Mouse (Mus musculus) stomach, embryonic 15.5 days (tissue): Measurements from ENCODE around the gene Sugt1. TPM values are rescaled to one million over a fixed set of nuclear protein-coding genes. Genes with fewer than 3 reads are reported as not detected.

Experiments
- ATAC-seq: fragments of 200-750 bp; cut with Nextera tagmentation; 2 replicates; pipeline ENCODE4 v1.8.0; 2017; ENCODE audit warnings: low read depth, moderate number of reproducible peaks, moderate TSS enrichment; ENCODE audit not compliant: insufficient read depth, low FRiP score
- H3K27ac ChIP-seq: fragments of 300-500 bp; sonication (generic); 2 replicates; pipeline ENCODE4 v1.5.1; 2015; ENCODE audit warnings: mild to moderate bottlenecking, inconsistent platforms
- H3K27me3 ChIP-seq: fragments of 300-500 bp; sonication (generic); replicated peaks from 2 replicates; pipeline ENCODE4 v1.6.1; 2015; ENCODE audit warnings: inconsistent platforms
- H3K36me3 ChIP-seq: fragments of 300-500 bp; sonication (generic); 2 replicates; pipeline ENCODE4 v1.6.1; 2015; ENCODE audit warnings: inconsistent platforms
- H3K4me1 ChIP-seq: fragments of 300-500 bp; sonication (generic); 2 replicates; pipeline ENCODE4 v1.6.1; 2015; ENCODE audit warnings: inconsistent platforms
- H3K4me2 ChIP-seq: fragments of 300-500 bp; sonication (generic); 2 replicates; pipeline ENCODE4 v1.6.1; 2015; ENCODE audit warnings: mild to moderate bottlenecking, inconsistent platforms
- H3K4me3 ChIP-seq: fragments of 300-500 bp; sonication (generic); replicated peaks from 2 replicates; pipeline ENCODE4 v1.5.1; 2015; ENCODE audit warnings: inconsistent platforms
- H3K9ac ChIP-seq: fragments of 300-500 bp; sonication (generic); 2 replicates; pipeline ENCODE4 v1.6.1; 2015; ENCODE audit warnings: inconsistent platforms
- H3K9me3 ChIP-seq: fragments of 300-500 bp; sonication (generic); 2 replicates; pipeline ENCODE4 v1.6.1; 2016; ENCODE audit warnings: inconsistent platforms
- WGBS: fragments of 180-500 bp; shearing (Covaris S2); methylation state at CpG from one replicate; pipeline ENCODE4 v1.1.7; 2015; 5-methylcytosine and 5-hydroxymethylcytosine counted together
- polyA plus RNA-seq: library from polyadenylated mRNA; unstranded; fragments of >200 nt; fragmentation: Nextera tagmentation; extraction: Ambion mirVana; gene quantifications from 2 replicates; pipeline ENCODE4 v1.2.1, GENCODE M21; 2015

The Sugt1 gene
- polyA plus RNA-seq, 1 experiment from 2014 or later, result 105 TPM

GRCm38 (mm10) chr14:79583526-79584245, 3.8 kb upstream of the Sugt1 start:
- H3K4me3 ChIP-seq, result no peak overlapping the region
- no peak overlapping the region for H3K9ac ChIP-seq
- peaks cover 12% of the 10 kb centered on the region; the same call in 1 of the 2 replicates for H3K36me3 ChIP-seq
- no peak overlapping the region for H3K27ac ChIP-seq
- peaks cover 5% of the 10 kb centered on the region for H3K4me1 ChIP-seq
- 84% methylated on average over 5 of the region's 5 CpGs for WGBS
- ATAC-seq, result no peak
- no peaks in the 10 kb centered on the region for H3K9me3 ChIP-seq
- H3K27me3 ChIP-seq, result no peaks in the 10 kb centered on the region
- H3K4me2 ChIP-seq, result no peak overlapping the region

GRCm38 (mm10) chr14:79586499-79587138, 872 bp upstream of the Sugt1 start:
- H3K36me3 ChIP-seq, result peaks cover 3% of the 10 kb centered on the region; the same call in 1 of the 2 replicates
- peak overlapping the region; percentile 97 for H3K27ac ChIP-seq
- peak; percentile 7 for ATAC-seq
- WGBS, result 30% methylated on average over 16 of the region's 16 CpGs
- peak overlapping the region; percentile 57 for H3K4me2 ChIP-seq
- H3K4me3 ChIP-seq, result peak overlapping the region; percentile 73
- H3K9ac ChIP-seq, result no peak overlapping the region; the same call in 1 of the 2 replicates
- H3K4me1 ChIP-seq, result peaks cover 6% of the 10 kb centered on the region
- H3K27me3 ChIP-seq, result no peaks in the 10 kb centered on the region
- H3K9me3 ChIP-seq, result no peaks in the 10 kb centered on the region

- peak overlapping the region; percentile 97 for H3K27ac ChIP-seq
- H3K27me3 ChIP-seq, result no peaks in the 10 kb centered on the region
- WGBS, result under 1% methylated on average over 9 of the region's 9 CpGs
- H3K9me3 ChIP-seq, result no peaks in the 10 kb centered on the region
- ATAC-seq, result peak; percentile 11
- H3K9ac ChIP-seq, result peak overlapping the region; percentile 69
- H3K4me1 ChIP-seq, result peaks cover 6% of the 10 kb centered on the region
- peak overlapping the region; percentile 72 for H3K4me2 ChIP-seq
- peak overlapping the region; percentile 73 for H3K4me3 ChIP-seq
- peaks cover 3% of the 10 kb centered on the region; the same call in 1 of the 2 replicates for H3K36me3 ChIP-seq
Measured at GRCm38 (mm10) chr14:79587852-79588229, 350 bp downstream of the Sugt1 start.

GRCm38 (mm10) chr14:79588534-79588951, 1.1 kb downstream of the Sugt1 start:
- H3K27ac ChIP-seq, result no peak overlapping the region
- no peak for ATAC-seq
- H3K36me3 ChIP-seq, result peaks cover 3% of the 10 kb centered on the region; the same call in 1 of the 2 replicates
- H3K27me3 ChIP-seq, result no peaks in the 10 kb centered on the region
- no peak overlapping the region for H3K9ac ChIP-seq
- peak overlapping the region; percentile 73 for H3K4me3 ChIP-seq
- WGBS, result 80% methylated on average over 9 of the region's 9 CpGs
- peaks cover 6% of the 10 kb centered on the region for H3K4me1 ChIP-seq
- no peaks in the 10 kb centered on the region for H3K9me3 ChIP-seq
- peak overlapping the region; percentile 72 for H3K4me2 ChIP-seq

- Histone ChIP-seq H3K36me3 (peaks cover 3% of the 10 kb centered on the region; the same call in 1 of the 2 replicates), H3K27ac (no peak overlapping the region), H3K4me1 (peaks cover 6% of the 10 kb centered on the region), H3K9me3 (no peaks in the 10 kb centered on the region), H3K4me2 (0 out of 2 replicates have a peak overlapping the region, but pooled peaks have one; percentile 72), H3K4me3 (no peak overlapping the region), H3K9ac (no peak overlapping the region), H3K27me3 (no peaks in the 10 kb centered on the region)
- WGBS, result 90% methylated on average over 6 of the region's 6 CpGs
- no peak for ATAC-seq
Measured at GRCm38 (mm10) chr14:79589401-79589800, 1.9 kb downstream of the Sugt1 start.

GRCm38 (mm10) chr14:79590916-79591315, 3.4 kb downstream of the Sugt1 start:
- no peak overlapping the region for H3K9ac ChIP-seq

GRCm38 (mm10) chr14:79591611-79592010, 4.1 kb downstream of the Sugt1 start:
- H3K4me1 ChIP-seq, result peaks cover 6% of the 10 kb centered on the region
- H3K9me3 ChIP-seq, result no peaks in the 10 kb centered on the region
- H3K4me3 ChIP-seq, result no peak overlapping the region
- no peak overlapping the region for H3K27ac ChIP-seq
- no peak overlapping the region for H3K4me2 ChIP-seq
- 88% methylated on average over 2 of the region's 2 CpGs for WGBS
- no peak for ATAC-seq
- H3K9ac ChIP-seq, result no peak overlapping the region
- no peaks in the 10 kb centered on the region for H3K27me3 ChIP-seq
- peaks cover 3% of the 10 kb centered on the region; the same call in 1 of the 2 replicates for H3K36me3 ChIP-seq

More at GRCm38 (mm10) chr14:79590916-79591315, 3.4 kb downstream of the Sugt1 start:
- Histone ChIP-seq H3K4me3 (no peak overlapping the region), H3K4me2 (no peak overlapping the region), H3K27me3 (no peaks in the 10 kb centered on the region), H3K36me3 (peaks cover 3% of the 10 kb centered on the region; the same call in 1 of the 2 replicates), H3K4me1 (peaks cover 6% of the 10 kb centered on the region), H3K27ac (no peak overlapping the region), H3K9me3 (no peaks in the 10 kb centered on the region)
- WGBS, result 94% methylated on average over 8 of the region's 8 CpGs
- ATAC-seq, result no peak

GRCm38 (mm10) chr14:79594069-79594468, 6.6 kb downstream of the Sugt1 start:
- ATAC-seq, result no peak
- Histone ChIP-seq H3K4me3 (no peak overlapping the region), H3K27ac (no peak overlapping the region), H3K27me3 (no peaks in the 10 kb centered on the region), H3K9me3 (no peaks in the 10 kb centered on the region), H3K4me2 (no peak overlapping the region), H3K9ac (no peak overlapping the region), H3K36me3 (peaks cover 9% of the 10 kb centered on the region; the same call in 1 of the 2 replicates), H3K4me1 (no peaks in the 10 kb centered on the region)
- WGBS, result 84% methylated on average over 5 of the region's 5 CpGs

GRCm38 (mm10) chr14:79596602-79597001, 9.1 kb downstream of the Sugt1 start:
- H3K4me1 ChIP-seq, result no peaks in the 10 kb centered on the region
- no peak overlapping the region for H3K4me3 ChIP-seq
- 61% methylated on average over 4 of the region's 4 CpGs for WGBS
- ATAC-seq, result no peak
- no peak overlapping the region for H3K9ac ChIP-seq
- H3K27me3 ChIP-seq, result no peaks in the 10 kb centered on the region
- no peak overlapping the region for H3K27ac ChIP-seq
- H3K4me2 ChIP-seq, result no peak overlapping the region
- H3K9me3 ChIP-seq, result no peaks in the 10 kb centered on the region
- peaks cover 13% of the 10 kb centered on the region for H3K36me3 ChIP-seq

GRCm38 (mm10) chr14:79605881-79606280, 18.4 kb downstream of the Sugt1 start:
- H3K4me2 ChIP-seq, result no peak overlapping the region
- H3K9ac ChIP-seq, result no peak overlapping the region
- WGBS, result 89% methylated on average over 2 of the region's 2 CpGs
- no peak overlapping the region for H3K27ac ChIP-seq
- H3K9me3 ChIP-seq, result no peaks in the 10 kb centered on the region
- H3K36me3 ChIP-seq, result peaks cover 18% of the 10 kb centered on the region
- H3K4me3 ChIP-seq, result no peak overlapping the region
- H3K4me1 ChIP-seq, result no peaks in the 10 kb centered on the region
- H3K27me3 ChIP-seq, result no peaks in the 10 kb centered on the region
- ATAC-seq, result no peak

GRCm38 (mm10) chr14:79606392-79606791, 18.9 kb downstream of the Sugt1 start:
- no peak overlapping the region for H3K9ac ChIP-seq
- no peaks in the 10 kb centered on the region for H3K9me3 ChIP-seq
- peaks cover 22% of the 10 kb centered on the region for H3K36me3 ChIP-seq
- no peak for ATAC-seq
- H3K27me3 ChIP-seq, result no peaks in the 10 kb centered on the region
- H3K27ac ChIP-seq, result no peak overlapping the region
- H3K4me3 ChIP-seq, result no peak overlapping the region
- WGBS, result 90% methylated on average over 6 of the region's 6 CpGs
- no peak overlapping the region for H3K4me2 ChIP-seq
- H3K4me1 ChIP-seq, result no peaks in the 10 kb centered on the region

GRCm38 (mm10) chr14:79606867-79607266, 19.4 kb downstream of the Sugt1 start:
- H3K27ac ChIP-seq, result no peak overlapping the region
- no peak overlapping the region for H3K4me3 ChIP-seq
- H3K9ac ChIP-seq, result no peak overlapping the region
- H3K36me3 ChIP-seq, result peaks cover 18% of the 10 kb centered on the region
- no peak for ATAC-seq
- WGBS, result 88% methylated on average over 3 of the region's 3 CpGs
- H3K27me3 ChIP-seq, result no peaks in the 10 kb centered on the region
- no peak overlapping the region for H3K4me2 ChIP-seq
- no peaks in the 10 kb centered on the region for H3K4me1 ChIP-seq
- no peaks in the 10 kb centered on the region for H3K9me3 ChIP-seq
